ENCODE assay signal across 10 mouse cellular contexts in genomic region chr13:24375320-24376203, GRCm38 (mm10). TPM values are rescaled to one million over a fixed set of nuclear protein-coding genes. Genes with fewer than 3 reads are reported as not detected.
A peak's percentile ranks its signal among the peaks of the same experiment; 100 is the strongest.
DNase-seq lines count a peak whose midpoint lies in the region; ATAC-seq and TF ChIP-seq lines count a peak whose summit lies in the region.
"Had no signal": no experiment of that assay in that cellular context is flagged by ENCODE, and none has a peak within 500 bp of the region (broad histone marks: within the 10 kb centered on the region; RNA-seq: fewer than 3 reads in every experiment).

No protein-coding gene starts in this region.

- no peaks in the 10 kb centered on the region for H3K9me3 ChIP-seq in lung, embryonic 14.5 days (ENCODE audit: low read depth, low read length)
- H3K9me3 ChIP-seq in forebrain, embryonic 12.5 days, result no peaks in the 10 kb centered on the region

- no peak for DNase-seq in spleen, adult 2 months (ENCODE audit: low read depth in 1 of 2, low spot score in 2 of 2)
- no peak for DNase-seq in spleen, adult 12 weeks (ENCODE audit: low spot score)
- DNase-seq in gastrocnemius, postnatal 25 days, result peak; percentile 26
- DNase-seq in lung, embryonic 14.5 days, result peak; percentile 3
- DNase-seq in thymus, postnatal 25 days, result peak; percentile 70
- no peak for DNase-seq in layer of hippocampus, postnatal 14 days (ENCODE audit: low spot score in 2 of 2)
- no peak for DNase-seq in embryo, embryonic 10.5 days (ENCODE audit: low spot score)

- H3K9ac ChIP-seq in lung, embryonic 14.5 days, result no peak overlapping the region
- H3K9ac ChIP-seq in forebrain, embryonic 12.5 days, result no peak overlapping the region
- H3K9ac ChIP-seq: liver, embryonic 14.5 days had no signal

- H3K4me1 ChIP-seq in spleen, adult 2 months (ENCODE audit: control insufficient read depth, insufficient read depth, insufficient read length), result peaks cover 12% of the 10 kb centered on the region; the same call in 1 of the 2 replicates
- no peaks in the 10 kb centered on the region for H3K4me1 ChIP-seq in lung, embryonic 14.5 days (ENCODE audit: insufficient read depth)
- no peaks in the 10 kb centered on the region for H3K4me1 ChIP-seq in forebrain, embryonic 12.5 days

- 36% methylated on average over 7 of the region's 7 CpGs for WGBS in spleen, adult 2 months
- WGBS in lung, embryonic 14.5 days, result 59% methylated on average over 7 of the region's 7 CpGs
- WGBS in forebrain, embryonic 12.5 days, result 84% methylated on average over 7 of the region's 7 CpGs

- no peak for ATAC-seq in lung, embryonic 14.5 days (ENCODE audit: insufficient read depth)
- ATAC-seq in forebrain, embryonic 12.5 days (ENCODE audit: low FRiP score), result no peak

- no peaks in the 10 kb centered on the region for H3K36me3 ChIP-seq in spleen, adult 2 months (ENCODE audit: control insufficient read depth, insufficient read depth, low read length)
- H3K36me3 ChIP-seq in lung, embryonic 14.5 days (ENCODE audit: insufficient read depth), result no peaks in the 10 kb centered on the region
- no peaks in the 10 kb centered on the region for H3K36me3 ChIP-seq in forebrain, embryonic 12.5 days (replicated peaks)

- H3K27me3 ChIP-seq in spleen, adult 2 months (ENCODE audit: control insufficient read depth, insufficient read depth, low read length), result no peaks in the 10 kb centered on the region
- no peaks in the 10 kb centered on the region for H3K27me3 ChIP-seq in lung, embryonic 14.5 days (ENCODE audit: insufficient read depth, low read length)
- H3K27me3 ChIP-seq in forebrain, embryonic 12.5 days, result no peaks in the 10 kb centered on the region

- no peak overlapping the region for H3K4me2 ChIP-seq in lung, embryonic 14.5 days
- H3K4me2 ChIP-seq in forebrain, embryonic 12.5 days, result no peak overlapping the region

- no peak overlapping the region for H3K4me3 ChIP-seq in spleen, adult 2 months (ENCODE audit: extremely low read depth, insufficient read depth, insufficient read length)
- H3K4me3 ChIP-seq in lung, embryonic 14.5 days (ENCODE audit: low read depth, low read length), result no peak overlapping the region
- H3K4me3 ChIP-seq in forebrain, embryonic 12.5 days (replicated peaks), result no peak overlapping the region
- H3K4me3 ChIP-seq: layer of hippocampus, adult 2 months had no signal

- TF ChIP-seq POLR2A in spleen, adult 2 months (IDR thresholded peaks at IDR 0.05; ENCODE audit: low read depth, low read length), result no peak

- H3K27ac ChIP-seq in spleen, adult 2 months (ENCODE audit: insufficient read depth, low read length), result peak overlapping the region; percentile 55
- H3K27ac ChIP-seq in lung, embryonic 14.5 days (ENCODE audit: low read depth), result no peak overlapping the region
- no peak overlapping the region for H3K27ac ChIP-seq in forebrain, embryonic 12.5 days
- H3K27ac ChIP-seq: layer of hippocampus, adult 2 months; liver, embryonic 14.5 days had no signal

- TF ChIP-seq CTCF in spleen, adult 2 months (IDR thresholded peaks at IDR 0.05; ENCODE audit: extremely low read depth, insufficient read depth, insufficient read length, insufficient replicate concordance), result no peak
- TF ChIP-seq CTCF in lung, embryonic 14.5 days (IDR thresholded peaks at IDR 0.05; ENCODE audit: low read depth), result no peak

RNA-seq across cellular contexts. Expression of gene Cmah, which starts 48.4 kb away (rescaled TPM):
- 13.7 TPM in 2 replicates for polyA plus RNA-seq in spleen, adult 2 months (2012; rRNA removed)
- total RNA-seq in gastrocnemius, postnatal 25 days (2021), result 1 to 10 TPM; 2.1 to 3.2 TPM
- 0.15 and 0.74 TPM in 2 replicates for polyA plus RNA-seq in lung, embryonic 14.5 days (2014; fragmentation: Nextera tagmentation; extraction: Ambion mirVana)
- total RNA-seq in layer of hippocampus, postnatal 14 days (2021), result under 1 TPM; 0.41 to 0.62 TPM
- polyA plus RNA-seq in forebrain, embryonic 12.5 days (2016; fragmentation: Nextera tagmentation; extraction: Ambion mirVana), result 0.12 and 0.28 TPM in 2 replicates

Comparison
In these comparisons a context has a peak if more than half of its experiments do, and no peak if none do; other contexts are left out.
1. DNase-seq: peak in gastrocnemius, postnatal 25 days (single experiment), lung, embryonic 14.5 days (single experiment) and thymus, postnatal 25 days (single experiment); none in spleen, adult 2 months (0 of 2), spleen, adult 12 weeks (single experiment), layer of hippocampus, postnatal 14 days (0 of 2) and embryo, embryonic 10.5 days (single experiment).